Mouse (Mus musculus) liver, postnatal 0 days (tissue): ENCODE measurements around the gene Vps72.

Experiments used
- CTCF ChIP-seq: sonication (generic); IDR thresholded peaks from 2 replicates; pipeline ENCODE4 v1.5.1; 2016; ENCODE audit warnings: antibody characterized with exemption, low read depth
- EP300 ChIP-seq: IDR thresholded peaks from 2 replicates; pipeline ENCODE4 v1.6.1; 2016; ENCODE audit warnings: antibody characterized with exemption, low read depth, mild to moderate bottlenecking

- TF ChIP-seq EP300 (no peak), CTCF (peak; percentile 10; the same call in 1 of the 2 replicates)
These were observed 49.5 kb downstream of the Vps72 start, which contains the start of gene Sema6c for GRCm38 (mm10) chr3:95159987-95160963.
